Mouse (Mus musculus) lung, postnatal 0 days (tissue): Measurements from ENCODE around the gene Mblac1.

ENCODE experiments used
- CTCF ChIP-seq: IDR thresholded peaks from 2 replicates; pipeline ENCODE4 v1.5.1; 2016; ENCODE audit warnings: antibody characterized with exemption, mild to moderate bottlenecking
- EP300 ChIP-seq: IDR thresholded peaks from 2 replicates; pipeline ENCODE4 v1.6.1; 2016; ENCODE audit warnings: antibody characterized with exemption, mild to moderate bottlenecking, control low read depth

DNA sequence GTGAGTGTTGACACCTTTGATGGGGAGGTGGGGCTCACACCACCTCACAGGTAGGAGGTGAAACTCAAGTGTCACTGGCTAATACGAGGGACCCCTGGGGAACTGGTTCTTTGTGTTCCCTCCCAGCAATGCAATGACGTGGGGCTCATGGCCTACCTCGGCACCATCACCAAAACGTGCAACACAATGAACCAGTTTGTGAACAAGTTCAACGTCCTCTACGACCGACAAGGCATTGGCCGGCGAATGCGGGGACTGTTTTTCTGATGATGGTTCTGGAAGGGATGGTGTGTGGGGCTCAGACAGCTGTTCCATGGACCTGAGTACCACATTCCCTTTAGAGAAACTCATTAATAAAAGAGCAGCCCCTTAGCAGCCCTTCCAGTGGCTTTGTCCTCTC, 30.5 kb upstream of the Mblac1 start:
- no peak for TF ChIP-seq EP300
- TF ChIP-seq CTCF: no peak
